Mouse (Mus musculus) heart, postnatal 0 days (tissue): ENCODE results near the gene Ptprt.

ENCODE experiments used
- CTCF ChIP-seq: IDR thresholded peaks from 2 replicates; pipeline ENCODE4 v1.5.1; 2016; ENCODE audit warnings: antibody characterized with exemption, control low read depth, low read depth
- EP300 ChIP-seq: IDR thresholded peaks from 2 replicates; pipeline ENCODE4 v1.6.1; 2016; ENCODE audit warnings: antibody characterized with exemption, low read depth

DNA sequence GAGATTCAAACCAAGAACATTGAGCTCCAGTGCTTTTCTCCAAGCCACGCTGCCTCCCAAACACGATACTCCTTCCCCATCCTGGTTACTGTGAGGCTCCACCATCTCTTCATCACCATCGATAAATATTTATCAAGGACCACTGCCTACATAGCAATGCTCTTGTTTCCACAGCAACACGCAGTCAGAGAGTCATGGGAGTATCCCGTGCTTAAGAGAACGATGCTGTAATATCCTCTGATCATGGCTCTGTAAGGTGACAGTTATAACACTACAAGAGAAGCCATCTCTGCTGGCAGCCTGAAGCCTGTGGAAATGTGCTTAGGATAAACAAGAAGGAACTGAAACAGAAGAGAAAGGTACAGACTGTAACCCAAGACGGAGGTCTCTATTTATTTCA, 3.4 kb downstream of the Ptprt start:
- TF ChIP-seq CTCF: no peak
- no peak for TF ChIP-seq EP300
